Comparison of ENCODE assay signal across 8 mouse cellular contexts in genomic region chr2:22621828-22622731, GRCm38 (mm10). TPM values are rescaled to one million over a fixed set of nuclear protein-coding genes. Genes with fewer than 3 reads are reported as not detected.
DNase-seq lines count a peak whose midpoint lies in the region; ATAC-seq and TF ChIP-seq lines count a peak whose summit lies in the region.

Gene Gad2, plus strand, starts transcription at chr2:22622205.

- H3K4me2 ChIP-seq in lung, embryonic 16.5 days (ENCODE audit: low read depth, low read length) = peak within 1 kb of the TSS; percentile 50
- H3K4me2 ChIP-seq in forebrain, embryonic 16.5 days (ENCODE audit: low read length) = peak within 1 kb of the TSS; percentile 62

- no peaks in the 10 kb centered on the region for H3K36me3 ChIP-seq in lung, embryonic 16.5 days (ENCODE audit: control insufficient read depth, insufficient read depth, low read length)
- H3K36me3 ChIP-seq in forebrain, embryonic 16.5 days (ENCODE audit: control insufficient read depth, insufficient read depth) = no peaks in the 10 kb centered on the region
- H3K36me3 ChIP-seq in kidney, adult 2 months (ENCODE audit: control insufficient read depth, insufficient read depth, low read length) = no peaks in the 10 kb centered on the region
- H3K36me3 ChIP-seq in liver, adult 2 months (ENCODE audit: control insufficient read depth, insufficient read depth, low read length) = no peaks in the 10 kb centered on the region

- no peak for DNase-seq in lung, postnatal 14 days
- peak; percentile 12 for DNase-seq in kidney, adult 2 months
- peak; percentile 25 for DNase-seq in liver, adult 2 months (ENCODE audit: extremely low read depth, low read depth, low spot score)
- DNase-seq in right cerebral cortex, postnatal 14 days = peak; percentile 33
- DNase-seq in adipocyte (ENCODE audit: low spot score) = no peak

- TF ChIP-seq CTCF in bone marrow macrophage, adult 2 months (IDR thresholded peaks at IDR 0.05; ENCODE audit: low read depth, low read length) = no peak
- TF ChIP-seq CTCF in kidney, adult 2 months (conservative IDR thresholded peaks at IDR 0.05; ENCODE audit: insufficient read depth, insufficient read length, low read depth, low read length) = no peak
- no peak for TF ChIP-seq CTCF in liver, adult 2 months (IDR thresholded peaks at IDR 0.05; ENCODE audit: low read depth, low read length)

- peaks cover 4% of the 10 kb centered on the region; the same call in 1 of the 2 replicates for H3K4me1 ChIP-seq in lung, embryonic 16.5 days (replicated peaks; ENCODE audit: control insufficient read depth, insufficient read depth, low read length)
- H3K4me1 ChIP-seq in bone marrow macrophage, adult 2 months (ENCODE audit: control insufficient read depth, insufficient read depth, low read length) = no peaks in the 10 kb centered on the region
- H3K4me1 ChIP-seq in forebrain, embryonic 16.5 days (replicated peaks; ENCODE audit: control insufficient read depth, insufficient read depth, low read length) = peaks cover 50% of the 10 kb centered on the region
- 0 out of 2 replicates have a peak, but pooled peaks cover 3% of the 10 kb centered on the region for H3K4me1 ChIP-seq in kidney, adult 2 months (ENCODE audit: control insufficient read depth, insufficient read depth, low read length)
- peaks cover 4% of the 10 kb centered on the region; the same call in 1 of the 2 replicates for H3K4me1 ChIP-seq in liver, adult 2 months (ENCODE audit: control insufficient read depth, insufficient read depth, low read length)

- H3K27ac ChIP-seq in lung, embryonic 16.5 days (ENCODE audit: low read length) = no peak within 1 kb of the TSS
- H3K27ac ChIP-seq in bone marrow macrophage, adult 2 months (ENCODE audit: insufficient read depth, low read depth, low read length) = no peak within 1 kb of the TSS
- H3K27ac ChIP-seq in forebrain, embryonic 16.5 days (ENCODE audit: low read length) = peak within 1 kb of the TSS; percentile 97
- H3K27ac ChIP-seq in kidney, adult 2 months (ENCODE audit: insufficient read depth, low read depth, low read length) = no peak within 1 kb of the TSS
- H3K27ac ChIP-seq in liver, adult 2 months (replicated peaks; ENCODE audit: insufficient read depth, low read depth, low read length) = no peak within 1 kb of the TSS

- peaks cover 76% of the 10 kb centered on the region for H3K27me3 ChIP-seq in lung, embryonic 16.5 days (ENCODE audit: control insufficient read depth, insufficient read depth, low read depth, low read length)
- H3K27me3 ChIP-seq in forebrain, embryonic 16.5 days (replicated peaks; ENCODE audit: control insufficient read depth, insufficient read depth, low read length) = peaks cover 21% of the 10 kb centered on the region
- H3K27me3 ChIP-seq in kidney, adult 2 months (replicated peaks; ENCODE audit: control insufficient read depth, insufficient read depth, low read length) = peaks cover 3% of the 10 kb centered on the region; the same call in 1 of the 2 replicates
- peaks cover 33% of the 10 kb centered on the region for H3K27me3 ChIP-seq in liver, adult 2 months (ENCODE audit: control insufficient read depth, insufficient read depth, low read length)

- no peak within 1 kb of the TSS for H3K9ac ChIP-seq in lung, embryonic 16.5 days (ENCODE audit: low read length)
- peak within 1 kb of the TSS; percentile 79 for H3K9ac ChIP-seq in forebrain, embryonic 16.5 days (replicated peaks; ENCODE audit: low read depth, low read length)
- H3K9ac ChIP-seq in liver, adult 2 months (ENCODE audit: low read depth, low read length) = no peak within 1 kb of the TSS

- peak; percentile 68; the same call in 1 of the 2 replicates for ATAC-seq in lung, embryonic 16.5 days (ENCODE audit: low read depth)
- ATAC-seq in forebrain, embryonic 16.5 days = peak; percentile 61

- H3K4me3 ChIP-seq in lung, embryonic 16.5 days (ENCODE audit: low read length) = peak within 1 kb of the TSS; percentile 35
- H3K4me3 ChIP-seq in bone marrow macrophage, adult 2 months (ENCODE audit: insufficient read depth, low read length) = peak within 1 kb of the TSS; percentile 23
- H3K4me3 ChIP-seq in forebrain, embryonic 16.5 days (replicated peaks; ENCODE audit: low read length) = peak within 1 kb of the TSS; percentile 50
- no peak within 1 kb of the TSS for H3K4me3 ChIP-seq in kidney, adult 2 months (ENCODE audit: insufficient read depth, low read depth, low read length)
- no peak within 1 kb of the TSS for H3K4me3 ChIP-seq in liver, adult 2 months (ENCODE audit: insufficient read depth, low read depth, low read length)

- under 1% methylated on average over 55 of the region's 55 CpGs for WGBS in lung, embryonic 16.5 days
- WGBS in forebrain, embryonic 16.5 days = under 1% methylated on average over 54 of the region's 55 CpGs
- under 1% methylated on average over 55 of the region's 55 CpGs for WGBS in kidney, adult 2 months
- WGBS in liver, adult 2 months = 2% methylated on average over 55 of the region's 55 CpGs

- H3K9me3 ChIP-seq in lung, embryonic 16.5 days (ENCODE audit: control insufficient read depth, low read length) = no peaks in the 10 kb centered on the region
- no peaks in the 10 kb centered on the region for H3K9me3 ChIP-seq in forebrain, embryonic 16.5 days (ENCODE audit: control insufficient read depth, low read length)

- no peaks in the 10 kb centered on the region for H3K79me2 ChIP-seq in liver, adult 2 months (ENCODE audit: control insufficient read depth, insufficient read depth, low read length)

- TF ChIP-seq POLR2A in bone marrow macrophage, adult 2 months (IDR thresholded peaks at IDR 0.05; ENCODE audit: borderline replicate concordance, low read depth, low read length) = no peak
- no peak for TF ChIP-seq POLR2A in kidney, adult 2 months (IDR thresholded peaks at IDR 0.05; ENCODE audit: low read depth, low read length)
- no peak for TF ChIP-seq POLR2A in liver, adult 2 months (IDR thresholded peaks at IDR 0.05; ENCODE audit: extremely low read depth, insufficient read depth, low read length)

RNA-seq across cellular contexts. Expression of gene Gad2, which starts in this region (rescaled TPM):
- polyA plus RNA-seq in lung, embryonic 16.5 days (2015; fragmentation: Nextera tagmentation; extraction: Ambion mirVana) = 0.21 and 0.52 TPM in 2 replicates
- polyA plus RNA-seq in bone marrow macrophage, adult 2 months (2012; ENCODE audit: insufficient read depth, insufficient read length, missing spikeins) = not detected in 2 replicates
- 64.7 and 74.4 TPM in 2 replicates for polyA plus RNA-seq in forebrain, embryonic 16.5 days (2015; fragmentation: Nextera tagmentation; extraction: Ambion mirVana)
- not detected in 2 replicates for polyA plus RNA-seq in kidney, adult 2 months (2012; rRNA removed)
- total RNA-seq in liver, adult 2 months (2014; rRNA removed) = under 0.01 TPM in 2 replicates
- not detected in 2 replicates for polyA plus RNA-seq in liver, adult 2 months (2012; rRNA removed)

Comparison
In these comparisons a context has a peak if more than half of its experiments do, and no peak if none do; other contexts are left out.
1. RNA of gene Gad2 (polyA plus RNA-seq): 64.7 to 74.4 TPM in forebrain, embryonic 16.5 days; 0.21 to 0.52 TPM in lung, embryonic 16.5 days, not detected in bone marrow macrophage, adult 2 months, not detected in kidney, adult 2 months and not detected in liver, adult 2 months; every median in the first group is over 10 times any median in the second.
2. Peak in ATAC-seq, H3K4me3 ChIP-seq and H3K4me2 ChIP-seq in lung, embryonic 16.5 days; RNA of the gene not detected or under 1 TPM.
3. Peak in DNase-seq in kidney, adult 2 months; RNA of the gene not detected or under 1 TPM.
4. Peak in DNase-seq in liver, adult 2 months; RNA of the gene not detected or under 1 TPM.
5. H3K4me3 ChIP-seq: peak in bone marrow macrophage, adult 2 months (single experiment) and forebrain, embryonic 16.5 days (single experiment); none in kidney, adult 2 months (single experiment) and liver, adult 2 months (single experiment).